Comparison of ENCODE assay signal across 9 mouse cellular contexts in genomic region chr11:83057863-83058262, GRCm38 (mm10). TPM values are rescaled to one million over a fixed set of nuclear protein-coding genes. Genes with fewer than 3 reads are reported as not detected.
DNase-seq lines count a peak whose midpoint lies in the region; ATAC-seq and TF ChIP-seq lines count a peak whose summit lies in the region.
"Had no signal": no experiment of that assay in that cellular context is flagged by ENCODE, and none has a peak within 500 bp of the region (broad histone marks: within the 10 kb centered on the region; RNA-seq: fewer than 3 reads in every experiment).

No protein-coding gene starts in this region.

- H3K4me2 ChIP-seq in embryonic facial prominence, embryonic 11.5 days (ENCODE audit: low read depth, low read length) = no peak overlapping the region
- H3K4me2 ChIP-seq: liver, embryonic 15.5 days had no signal

- ATAC-seq in embryonic facial prominence, embryonic 11.5 days (replicated peaks; ENCODE audit: insufficient number of reproducible peaks, low FRiP score, low TSS enrichment, low read depth) = no peak

- H3K9me3 ChIP-seq in ES-Bruce4 (replicated peaks; ENCODE audit: control insufficient read depth, insufficient read depth, low read length, poor library complexity, severe bottlenecking) = no peaks in the 10 kb centered on the region
- H3K9me3 ChIP-seq in embryonic facial prominence, embryonic 11.5 days (replicated peaks; ENCODE audit: control insufficient read depth, low read length) = no peaks in the 10 kb centered on the region
- H3K9me3 ChIP-seq: liver, embryonic 15.5 days had no signal

- TF ChIP-seq EP300 in ES-Bruce4 (IDR thresholded peaks at IDR 0.05; ENCODE audit: insufficient read depth, low read depth, low read length) = no peak

- no peaks in the 10 kb centered on the region for H3K36me3 ChIP-seq in ES-Bruce4 (ENCODE audit: control insufficient read depth, insufficient read depth, low read length, poor library complexity, severe bottlenecking)
- H3K36me3 ChIP-seq in embryonic facial prominence, embryonic 11.5 days (replicated peaks; ENCODE audit: control insufficient read depth, insufficient read depth, low read depth, low read length) = no peaks in the 10 kb centered on the region
- H3K36me3 ChIP-seq: liver, embryonic 15.5 days had no signal

- peak; percentile 38 for DNase-seq in layer of hippocampus, adult 11-12 months (ENCODE audit: low spot score)
- DNase-seq in layer of hippocampus, adult 9-10 months (ENCODE audit: low spot score) = no peak
- peak; percentile 76 for DNase-seq in adrenal gland, postnatal 14 days
- DNase-seq in embryonic facial prominence, embryonic 11.5 days (ENCODE audit: low spot score) = peak; percentile 68
- DNase-seq in layer of hippocampus, postnatal 10 days (ENCODE audit: low spot score in 2 of 2) = peak; percentile 44 to 67
- peak; percentile 68 for DNase-seq in retina, embryonic 14.5 days (ENCODE audit: low spot score)
- no peak for DNase-seq in Muller cell, postnatal 12 days (ENCODE audit: inconsistent ontology term)

- no peak overlapping the region for H3K27ac ChIP-seq in ES-Bruce4 (ENCODE audit: insufficient read depth, low read length)
- H3K27ac ChIP-seq in embryonic facial prominence, embryonic 11.5 days (replicated peaks; ENCODE audit: low read depth, low read length) = no peak overlapping the region
- H3K27ac ChIP-seq: liver, embryonic 15.5 days had no signal

- 8% methylated on average over 5 of the region's 5 CpGs for WGBS in embryonic facial prominence, embryonic 11.5 days

- no peaks in the 10 kb centered on the region for H3K27me3 ChIP-seq in ES-Bruce4 (ENCODE audit: control insufficient read depth, insufficient read depth, low read length, poor library complexity, severe bottlenecking)
- no peaks in the 10 kb centered on the region for H3K27me3 ChIP-seq in embryonic facial prominence, embryonic 11.5 days (ENCODE audit: control insufficient read depth, insufficient read depth, low read length)
- H3K27me3 ChIP-seq: liver, embryonic 15.5 days had no signal

- no peaks in the 10 kb centered on the region for H3K4me1 ChIP-seq in ES-Bruce4 (ENCODE audit: control insufficient read depth, insufficient read depth, low read length)
- H3K4me1 ChIP-seq in embryonic facial prominence, embryonic 11.5 days (ENCODE audit: control insufficient read depth, insufficient read depth, low read length) = no peaks in the 10 kb centered on the region
- H3K4me1 ChIP-seq: liver, embryonic 15.5 days had no signal

- no peak overlapping the region for H3K4me3 ChIP-seq in ES-Bruce4 (ENCODE audit: low read depth, low read length)
- no peak overlapping the region for H3K4me3 ChIP-seq in embryonic facial prominence, embryonic 11.5 days (ENCODE audit: low read depth, low read length)
- H3K4me3 ChIP-seq: liver, embryonic 15.5 days had no signal

- TF ChIP-seq CTCF in ES-Bruce4 (IDR thresholded peaks at IDR 0.05; ENCODE audit: low read depth, low read length) = peak; percentile 61

- no peak for TF ChIP-seq POLR2A in ES-Bruce4 (IDR thresholded peaks at IDR 0.05; ENCODE audit: insufficient read depth, low read length)

- no peak overlapping the region for H3K9ac ChIP-seq in ES-Bruce4 (ENCODE audit: low read depth, poor library complexity, severe bottlenecking)
- H3K9ac ChIP-seq in embryonic facial prominence, embryonic 11.5 days (replicated peaks; ENCODE audit: low read length) = no peak overlapping the region
- H3K9ac ChIP-seq: liver, embryonic 15.5 days had no signal

RNA-seq across cellular contexts. Expression of gene Slfn2, which starts 7.0 kb away (rescaled TPM):
- 0.62 TPM in 1 of 2 replicates, not detected in the other for polyA plus RNA-seq in ES-Bruce4 (2011; ENCODE audit: insufficient read depth, insufficient read length, low read depth, missing spikeins)
- 4.1 and 15.8 TPM in 2 replicates for total RNA-seq in adrenal gland, postnatal 14 days (2021)
- polyA plus RNA-seq in embryonic facial prominence, embryonic 11.5 days (2014; fragmentation: Nextera tagmentation; extraction: Ambion mirVana) = 1.5 and 1.8 TPM in 2 replicates
- total RNA-seq in layer of hippocampus, postnatal 10 days (2021) = under 1 TPM; 0.27 to 0.64 TPM

RNA-seq across cellular contexts. Expression of gene Slfn8, which starts 37.3 kb away (rescaled TPM):
- polyA plus RNA-seq in ES-Bruce4 (2011; ENCODE audit: insufficient read depth, insufficient read length, low read depth, missing spikeins) = not detected in 2 replicates
- total RNA-seq in adrenal gland, postnatal 14 days (2021) = 0.93 and 2.1 TPM in 2 replicates
- 0.20 and 0.36 TPM in 2 replicates for polyA plus RNA-seq in embryonic facial prominence, embryonic 11.5 days (2014; fragmentation: Nextera tagmentation; extraction: Ambion mirVana)
- total RNA-seq in layer of hippocampus, postnatal 10 days (2021) = under 1 TPM; 0.23 to 0.49 TPM

RNA-seq across cellular contexts. Expression of gene Slfn1, which starts 58.8 kb away (rescaled TPM):
- not detected in 2 replicates for polyA plus RNA-seq in ES-Bruce4 (2011; ENCODE audit: insufficient read depth, insufficient read length, low read depth, missing spikeins)
- 0.48 and 5.3 TPM in 2 replicates for total RNA-seq in adrenal gland, postnatal 14 days (2021)
- polyA plus RNA-seq in embryonic facial prominence, embryonic 11.5 days (2014; fragmentation: Nextera tagmentation; extraction: Ambion mirVana) = 0.11 TPM in 1 of 2 replicates, not detected in the other
- total RNA-seq in layer of hippocampus, postnatal 10 days (2021) = not detected

Comparison
In these comparisons a context has a peak if more than half of its experiments do, and no peak if none do; other contexts are left out.
1. DNase-seq: peak in layer of hippocampus, adult 11-12 months (single experiment), adrenal gland, postnatal 14 days (single experiment), embryonic facial prominence, embryonic 11.5 days (single experiment), layer of hippocampus, postnatal 10 days (2 of 2) and retina, embryonic 14.5 days (single experiment); none in layer of hippocampus, adult 9-10 months (single experiment) and Muller cell, postnatal 12 days (single experiment).